Mouse (Mus musculus): ENCODE data around the gene App.

DNA sequence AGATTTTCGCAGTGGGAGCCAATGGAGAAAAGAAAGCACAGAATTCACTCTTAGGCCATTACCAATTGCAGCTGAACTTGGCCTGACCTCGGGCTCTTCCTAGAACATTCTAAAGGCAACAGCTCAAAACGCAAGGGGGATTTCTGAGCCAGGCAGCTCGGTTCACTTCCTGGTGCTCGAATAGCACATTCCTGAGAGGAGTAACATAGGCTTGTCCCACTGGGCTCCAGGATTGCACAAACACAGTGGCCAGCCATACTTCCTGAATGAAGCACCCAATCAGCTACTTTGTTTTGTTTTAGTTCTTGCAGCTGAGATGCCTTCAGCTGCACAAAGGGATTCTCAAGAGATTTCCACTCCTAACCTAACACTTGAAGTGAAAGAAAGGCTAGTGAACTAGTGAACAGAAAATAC is 40.1 kb downstream of the App start:
- TF ChIP-seq GATA1 (IDR thresholded peaks at IDR 0.05; ENCODE audit: borderline replicate concordance, low read length) (no peak), FLI1 (IDR thresholded peaks at IDR 0.05; ENCODE audit: low read length) (no peak)

Data from megakaryocyte, embryonic 14.5 days (primary cell).